Mouse (Mus musculus): Measurements from ENCODE around the gene Dnajc4. TPM values are rescaled to one million over a fixed set of nuclear protein-coding genes. Genes with fewer than 3 reads are reported as not detected.
A peak's percentile ranks its signal among the peaks of the same experiment; 100 is the strongest.

The Dnajc4 gene
- total and polyA plus RNA-seq, 2 experiments from 2014 or later, result 13.5 to 25.6 TPM

- Histone ChIP-seq H3K4me3 (ENCODE audit: low read length) (no peak overlapping the region), H3K9ac (replicated peaks; ENCODE audit: low read length) (0 out of 2 replicates have a peak overlapping the region, but pooled peaks have one; percentile 79), H3K9me3 (ENCODE audit: low read length) (no peaks in the 10 kb centered on the region), H3K4me1 (ENCODE audit: insufficient read depth, low read length) (peaks cover 25% of the 10 kb centered on the region), H3K27me3 (ENCODE audit: insufficient read depth, low read length) (no peaks in the 10 kb centered on the region), H3K27ac (peak overlapping the region; percentile 96; the same call in 1 of the 2 replicates), H3K36me3 (ENCODE audit: insufficient read depth, low read length) (peaks cover 23% of the 10 kb centered on the region; the same call in 1 of the 2 replicates), H3K4me2 (ENCODE audit: low read depth, low read length) (peak overlapping the region; percentile 76; the same call in 1 of the 2 replicates)
- ATAC-seq (no peak), DNase-seq (ENCODE audit: low spot score) (no peak)
- TF ChIP-seq CTCF (IDR thresholded peaks at IDR 0.05; ENCODE audit: low read depth), result no peak
- WGBS, result 92% methylated on average over 4 of the region's 4 CpGs
Measured at GRCm38 (mm10) chr19:6981465-6981864, 10.9 kb downstream of the Dnajc4 start.

GRCm38 (mm10) chr19:6980381-6981093 lies 11.8 kb downstream of the Dnajc4 start, which contains the start of gene Fkbp2:
Gene Fkbp2, minus strand, starts transcription at chr19:6980501.
- TF ChIP-seq CTCF (IDR thresholded peaks at IDR 0.05; ENCODE audit: low read depth), result no peak
- Histone ChIP-seq H3K27me3 (ENCODE audit: insufficient read depth, low read length) (no peaks in the 10 kb centered on the region), H3K4me2 (ENCODE audit: low read depth, low read length) (peak within 1 kb of the TSS; percentile 76), H3K9ac (replicated peaks; ENCODE audit: low read length) (peak within 1 kb of the TSS; percentile 79), H3K9me3 (ENCODE audit: low read length) (no peaks in the 10 kb centered on the region), H3K4me3 (ENCODE audit: low read length) (peak within 1 kb of the TSS; percentile 68), H3K36me3 (ENCODE audit: insufficient read depth, low read length) (peaks cover 23% of the 10 kb centered on the region; the same call in 1 of the 2 replicates), H3K27ac (peak within 1 kb of the TSS; percentile 96), H3K4me1 (ENCODE audit: insufficient read depth, low read length) (peaks cover 30% of the 10 kb centered on the region)
- ATAC-seq (peak; percentile 86), DNase-seq (ENCODE audit: low spot score) (peak; percentile 100)
- 2% methylated on average over 38 of the region's 38 CpGs for WGBS

- Histone ChIP-seq H3K36me3 (ENCODE audit: insufficient read depth, low read length) (peaks cover 16% of the 10 kb centered on the region; the same call in 1 of the 2 replicates), H3K9me3 (ENCODE audit: low read length) (no peaks in the 10 kb centered on the region), H3K9ac (replicated peaks; ENCODE audit: low read length) (peak overlapping the region; percentile 79), H3K4me3 (ENCODE audit: low read length) (peak overlapping the region; percentile 68), H3K27ac (peak overlapping the region; percentile 96), H3K27me3 (ENCODE audit: insufficient read depth, low read length) (no peaks in the 10 kb centered on the region), H3K4me2 (ENCODE audit: low read depth, low read length) (peak overlapping the region; percentile 76), H3K4me1 (ENCODE audit: insufficient read depth, low read length) (peaks cover 30% of the 10 kb centered on the region)
- WGBS, result under 1% methylated on average over 44 of the region's 59 CpGs
- TF ChIP-seq CTCF (IDR thresholded peaks at IDR 0.05; ENCODE audit: low read depth), result peak; percentile 70
- DNase-seq (ENCODE audit: low spot score), result peak; percentile 99
- ATAC-seq, result peak; percentile 92
Measured at GRCm38 (mm10) chr19:6979486-6980380, 12.6 kb downstream of the Dnajc4 start.

- Histone ChIP-seq H3K36me3 (ENCODE audit: insufficient read depth, low read length) (peaks cover 14% of the 10 kb centered on the region; the same call in 1 of the 2 replicates), H3K27me3 (ENCODE audit: insufficient read depth, low read length) (no peaks in the 10 kb centered on the region), H3K4me2 (ENCODE audit: low read depth, low read length) (peak overlapping the region; percentile 76), H3K4me1 (ENCODE audit: insufficient read depth, low read length) (peaks cover 30% of the 10 kb centered on the region), H3K9me3 (ENCODE audit: low read length) (no peaks in the 10 kb centered on the region), H3K27ac (peak overlapping the region; percentile 96), H3K4me3 (ENCODE audit: low read length) (peak overlapping the region; percentile 68), H3K9ac (replicated peaks; ENCODE audit: low read length) (peak overlapping the region; percentile 79)
- no peak for DNase-seq (ENCODE audit: low spot score)
- TF ChIP-seq CTCF (IDR thresholded peaks at IDR 0.05; ENCODE audit: low read depth), result no peak
- WGBS, result 9% methylated on average over 11 of the region's 11 CpGs
- no peak for ATAC-seq
Measured at GRCm38 (mm10) chr19:6979001-6979479, 13.3 kb downstream of the Dnajc4 start.

GRCm38 (mm10) chr19:6978639-6978974 lies 13.8 kb downstream of the Dnajc4 start:
- H3K27ac ChIP-seq, result peak overlapping the region; percentile 96; the same call in 1 of the 2 replicates
- H3K4me1 ChIP-seq (ENCODE audit: insufficient read depth, low read length), result peaks cover 30% of the 10 kb centered on the region
- peak overlapping the region; percentile 76 for H3K4me2 ChIP-seq (ENCODE audit: low read depth, low read length)
- ATAC-seq (no peak), DNase-seq (ENCODE audit: low spot score) (no peak)
- no peak for TF ChIP-seq CTCF (IDR thresholded peaks at IDR 0.05; ENCODE audit: low read depth)
- no peaks in the 10 kb centered on the region for H3K9me3 ChIP-seq (ENCODE audit: low read length)
- H3K27me3 ChIP-seq (ENCODE audit: insufficient read depth, low read length), result no peaks in the 10 kb centered on the region
- H3K9ac ChIP-seq (replicated peaks; ENCODE audit: low read length), result peak overlapping the region; percentile 79
- peaks cover 10% of the 10 kb centered on the region; the same call in 1 of the 2 replicates for H3K36me3 ChIP-seq (ENCODE audit: insufficient read depth, low read length)
- WGBS, result 38% methylated on average over 3 of the region's 3 CpGs
- peak overlapping the region; percentile 68 for H3K4me3 ChIP-seq (ENCODE audit: low read length)

Measured in hindbrain, postnatal 0 days (tissue).